Mouse (Mus musculus): ENCODE results near the gene Lin28a. TPM values are rescaled to one million over a fixed set of nuclear protein-coding genes. Genes with fewer than 3 reads are reported as not detected.

Lin28a gene
- total and polyA plus RNA-seq, 3 experiments = 0.11 TPM; not detected in 2

- no peak overlapping the region for H3K4me3 ChIP-seq (ENCODE audit: low read depth, low read length)
- peaks cover 18% of the 10 kb centered on the region for H3K27me3 ChIP-seq (ENCODE audit: insufficient read depth, low read length)
- no peak for DNase-seq (ENCODE audit: low spot score)
- H3K4me1 ChIP-seq (ENCODE audit: insufficient read depth, low read depth, low read length) = peaks cover 11% of the 10 kb centered on the region; the same call in 1 of the 2 replicates
- no peaks in the 10 kb centered on the region for H3K36me3 ChIP-seq (replicated peaks)
- H3K9me3 ChIP-seq (replicated peaks) = no peaks in the 10 kb centered on the region
- no peak for TF ChIP-seq TAL1 (conservative IDR thresholded peaks at IDR 0.05; ENCODE audit: low read depth, low read length)
- no peak for TF ChIP-seq GATA2 (IDR thresholded peaks at IDR 0.05; ENCODE audit: borderline replicate concordance, low read depth, low read length)
- TF ChIP-seq POLR2AphosphoS5 (IDR thresholded peaks at IDR 0.05; ENCODE audit: insufficient replicate concordance, low read depth, low read length) = no peak
- no peak for TF ChIP-seq CTCF (IDR thresholded peaks at IDR 0.05; ENCODE audit: low read depth, low read length)
- TF ChIP-seq GATA1 (IDR thresholded peaks at IDR 0.05; ENCODE audit: borderline replicate concordance, low read length) = no peak
- ATAC-seq (ENCODE audit: extremely low read depth, insufficient number of reproducible peaks, low FRiP score, poor library complexity, severe bottlenecking) = no peak
These were observed 12.9 kb downstream of the Lin28a start for GRCm38 (mm10) chr4:134005581-134006358.

GRCm38 (mm10) chr4:134002903-134003302, 15.7 kb downstream of the Lin28a start:
- H3K36me3 ChIP-seq (replicated peaks) = peaks cover 14% of the 10 kb centered on the region
- ATAC-seq (ENCODE audit: extremely low read depth, insufficient number of reproducible peaks, low FRiP score, poor library complexity, severe bottlenecking) = no peak
- H3K9me3 ChIP-seq (replicated peaks) = no peaks in the 10 kb centered on the region
- no peak for DNase-seq (ENCODE audit: low spot score)
- H3K4me1 ChIP-seq (ENCODE audit: insufficient read depth, low read depth, low read length) = peaks cover 16% of the 10 kb centered on the region
- H3K4me3 ChIP-seq (ENCODE audit: low read depth, low read length) = no peak overlapping the region
- no peak for TF ChIP-seq GATA2 (IDR thresholded peaks at IDR 0.05; ENCODE audit: borderline replicate concordance, low read depth, low read length)
- TF ChIP-seq GATA1 (IDR thresholded peaks at IDR 0.05; ENCODE audit: borderline replicate concordance, low read length) = no peak
- TF ChIP-seq CTCF (IDR thresholded peaks at IDR 0.05; ENCODE audit: low read depth, low read length) = no peak
- no peak for TF ChIP-seq POLR2AphosphoS5 (IDR thresholded peaks at IDR 0.05; ENCODE audit: insufficient replicate concordance, low read depth, low read length)
- TF ChIP-seq TAL1 (conservative IDR thresholded peaks at IDR 0.05; ENCODE audit: low read depth, low read length) = no peak
- H3K27me3 ChIP-seq (ENCODE audit: insufficient read depth, low read length) = peaks cover 14% of the 10 kb centered on the region

- Histone ChIP-seq H3K4me1 (ENCODE audit: insufficient read depth, low read depth, low read length) (peaks cover 16% of the 10 kb centered on the region), H3K36me3 (replicated peaks) (peaks cover 20% of the 10 kb centered on the region), H3K4me3 (ENCODE audit: low read depth, low read length) (no peak overlapping the region), H3K27me3 (ENCODE audit: insufficient read depth, low read length) (peaks cover 14% of the 10 kb centered on the region), H3K9me3 (replicated peaks) (no peaks in the 10 kb centered on the region)
- TF ChIP-seq GATA2 (IDR thresholded peaks at IDR 0.05; ENCODE audit: borderline replicate concordance, low read depth, low read length) (no peak), POLR2AphosphoS5 (IDR thresholded peaks at IDR 0.05; ENCODE audit: insufficient replicate concordance, low read depth, low read length) (no peak), GATA1 (IDR thresholded peaks at IDR 0.05; ENCODE audit: borderline replicate concordance, low read length) (no peak), CTCF (IDR thresholded peaks at IDR 0.05; ENCODE audit: low read depth, low read length) (no peak), TAL1 (conservative IDR thresholded peaks at IDR 0.05; ENCODE audit: low read depth, low read length) (no peak)
- ATAC-seq (ENCODE audit: extremely low read depth, insufficient number of reproducible peaks, low FRiP score, poor library complexity, severe bottlenecking) = no peak
- DNase-seq (ENCODE audit: low spot score) = no peak
These were observed 16.4 kb downstream of the Lin28a start for GRCm38 (mm10) chr4:134002246-134002645.

- peaks cover 14% of the 10 kb centered on the region for H3K27me3 ChIP-seq (ENCODE audit: insufficient read depth, low read length)
- DNase-seq (ENCODE audit: low spot score) (no peak), ATAC-seq (ENCODE audit: extremely low read depth, insufficient number of reproducible peaks, low FRiP score, poor library complexity, severe bottlenecking) (no peak)
- H3K4me3 ChIP-seq (ENCODE audit: low read depth, low read length) = no peak overlapping the region
- no peak for TF ChIP-seq POLR2AphosphoS5 (IDR thresholded peaks at IDR 0.05; ENCODE audit: insufficient replicate concordance, low read depth, low read length)
- TF ChIP-seq CTCF (IDR thresholded peaks at IDR 0.05; ENCODE audit: low read depth, low read length) = no peak
- no peak for TF ChIP-seq GATA1 (IDR thresholded peaks at IDR 0.05; ENCODE audit: borderline replicate concordance, low read length)
- TF ChIP-seq GATA2 (IDR thresholded peaks at IDR 0.05; ENCODE audit: borderline replicate concordance, low read depth, low read length) = no peak
- TF ChIP-seq TAL1 (conservative IDR thresholded peaks at IDR 0.05; ENCODE audit: low read depth, low read length) = no peak
- H3K9me3 ChIP-seq (replicated peaks) = no peaks in the 10 kb centered on the region
- H3K4me1 ChIP-seq (ENCODE audit: insufficient read depth, low read depth, low read length) = peaks cover 16% of the 10 kb centered on the region
- peaks cover 25% of the 10 kb centered on the region for H3K36me3 ChIP-seq (replicated peaks)
These were observed 16.9 kb downstream of the Lin28a start for GRCm38 (mm10) chr4:134001710-134002109.

- peaks cover 34% of the 10 kb centered on the region for H3K36me3 ChIP-seq (replicated peaks)
- TF ChIP-seq TAL1 (conservative IDR thresholded peaks at IDR 0.05; ENCODE audit: low read depth, low read length) (no peak), GATA1 (IDR thresholded peaks at IDR 0.05; ENCODE audit: borderline replicate concordance, low read length) (no peak), GATA2 (IDR thresholded peaks at IDR 0.05; ENCODE audit: borderline replicate concordance, low read depth, low read length) (no peak), POLR2AphosphoS5 (IDR thresholded peaks at IDR 0.05; ENCODE audit: insufficient replicate concordance, low read depth, low read length) (no peak)
- H3K4me1 ChIP-seq (ENCODE audit: insufficient read depth, low read depth, low read length) = peaks cover 13% of the 10 kb centered on the region
- H3K27me3 ChIP-seq (ENCODE audit: insufficient read depth, low read length) = peaks cover 10% of the 10 kb centered on the region
- H3K9me3 ChIP-seq (replicated peaks) = no peaks in the 10 kb centered on the region
- DNase-seq (ENCODE audit: low spot score) (peak; percentile 84), ATAC-seq (ENCODE audit: extremely low read depth, insufficient number of reproducible peaks, low FRiP score, poor library complexity, severe bottlenecking) (peak; percentile 95)
- peak within 1 kb of the TSS; percentile 77 for H3K4me3 ChIP-seq (ENCODE audit: low read depth, low read length)
These were observed 17.9 kb downstream of the Lin28a start, which contains the start of gene Dhdds for GRCm38 (mm10) chr4:134000466-134001438. Dhdds (minus strand) TSS chr4:134000918.
